Mouse (Mus musculus): Measurements from ENCODE around the gene Ldhb.
"Not testable (repeated sequence)": the region's sequence is repeated elsewhere in the genome, so short reads cannot be mapped to it uniquely, and the experiment has no call there.

Gene Ldhb

DNA sequence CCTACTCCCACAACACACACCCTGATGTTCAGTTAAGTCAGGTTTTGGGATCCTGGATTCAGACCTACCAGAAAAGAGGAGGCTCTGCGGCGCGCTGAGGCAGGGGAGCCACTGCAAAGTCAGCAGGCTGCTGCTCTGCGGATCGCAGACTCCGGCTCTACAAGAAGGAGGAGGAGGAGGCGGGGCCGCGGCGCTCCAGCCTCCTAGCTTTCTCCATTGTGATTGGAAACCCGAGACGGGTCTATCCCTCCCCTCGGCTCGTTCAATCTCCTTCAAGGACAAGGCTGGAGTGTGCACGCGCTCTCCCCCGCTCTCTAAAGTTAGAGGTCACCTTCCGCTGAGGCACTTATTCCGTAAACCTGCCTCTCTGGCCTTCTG lies at the start of gene Ldhb:
TSS of gene Ldhb (minus strand) at position 173 of the 378 bp plus-strand sequence.
- peak; percentile 97 for DNase-seq (ENCODE audit: low read depth, low spot score)

DNA sequence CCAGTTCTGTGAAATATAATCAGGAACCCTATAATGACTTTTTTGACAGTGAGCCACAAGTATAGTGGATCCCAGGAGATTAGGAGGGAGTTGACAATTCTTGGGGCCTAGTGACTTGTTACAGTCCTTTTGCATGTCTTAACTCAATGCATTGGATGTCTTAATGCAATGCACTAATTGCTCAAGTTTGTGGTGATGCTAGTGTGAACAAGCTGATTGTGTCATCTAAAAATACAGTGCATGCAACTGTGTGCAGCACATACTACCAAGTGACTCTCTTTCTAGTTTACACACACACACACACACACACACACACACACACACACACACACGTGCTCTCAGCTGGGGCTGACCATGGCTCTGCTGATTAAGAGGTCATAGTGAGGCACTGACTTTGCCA lies 48.2 kb upstream of the Ldhb start:
- DNase-seq (ENCODE audit: low read depth, low spot score) = no peak

DNA sequence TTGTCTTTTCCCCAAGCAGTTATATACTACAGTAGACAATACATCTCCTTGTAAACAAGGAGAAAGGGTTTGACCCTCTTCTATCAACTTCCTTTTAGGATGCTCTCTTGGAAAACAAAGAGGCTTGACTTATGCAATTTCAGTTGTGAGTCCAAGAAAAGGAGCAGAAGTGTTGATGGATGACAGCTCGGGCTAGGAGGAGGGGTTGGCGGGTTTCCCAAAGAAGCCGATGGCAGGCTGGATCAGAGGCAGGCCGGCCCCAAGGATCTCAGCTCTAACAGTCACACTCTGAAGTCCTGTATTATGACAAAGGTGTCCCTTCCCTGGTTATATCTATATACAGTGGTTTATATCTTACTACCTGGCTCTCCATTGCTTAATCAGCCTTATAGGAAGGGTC lies 43.7 kb upstream of the Ldhb start:
- DNase-seq (ENCODE audit: low read depth, low spot score) = no peak

DNA sequence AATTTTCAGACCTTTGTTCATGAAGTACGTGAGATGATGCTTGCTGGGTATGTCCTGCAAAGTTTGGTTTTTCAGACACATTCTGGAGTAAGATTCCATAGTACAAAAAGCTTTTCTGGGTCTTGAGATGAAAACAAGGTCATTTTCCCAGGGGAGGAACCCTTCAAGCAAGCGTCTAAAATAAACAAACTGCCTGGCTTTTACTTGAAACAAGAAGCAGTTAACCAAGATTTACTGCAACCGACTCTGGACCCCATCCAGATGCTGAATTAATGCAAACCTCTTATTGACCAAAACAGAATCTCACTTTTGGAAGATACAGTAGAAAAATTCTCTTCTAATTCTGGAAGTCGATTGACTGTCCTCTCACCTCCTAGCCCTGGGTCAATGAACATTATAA lies 43.1 kb upstream of the Ldhb start:
- no peak for DNase-seq (ENCODE audit: low read depth, low spot score)

DNA sequence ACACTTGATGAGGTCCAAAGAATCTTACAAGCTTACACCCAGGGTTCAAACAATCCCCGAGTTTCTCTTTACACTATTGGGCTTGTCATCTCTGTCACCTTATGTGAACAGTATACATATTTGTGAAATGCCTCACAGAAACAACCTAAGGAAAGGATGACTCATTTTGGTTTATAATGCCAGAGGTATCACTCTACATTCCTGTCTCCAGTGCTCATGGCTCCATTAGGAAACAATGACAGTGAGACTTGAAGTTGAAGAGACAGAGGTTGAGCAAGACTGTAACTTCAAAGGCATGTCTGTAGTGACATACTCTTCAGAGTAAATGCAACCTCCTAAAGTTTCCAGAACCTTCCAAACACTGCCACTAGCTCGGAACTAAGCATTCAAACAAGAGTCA lies 40.6 kb upstream of the Ldhb start:
- DNase-seq (ENCODE audit: low read depth, low spot score) = no peak

DNA sequence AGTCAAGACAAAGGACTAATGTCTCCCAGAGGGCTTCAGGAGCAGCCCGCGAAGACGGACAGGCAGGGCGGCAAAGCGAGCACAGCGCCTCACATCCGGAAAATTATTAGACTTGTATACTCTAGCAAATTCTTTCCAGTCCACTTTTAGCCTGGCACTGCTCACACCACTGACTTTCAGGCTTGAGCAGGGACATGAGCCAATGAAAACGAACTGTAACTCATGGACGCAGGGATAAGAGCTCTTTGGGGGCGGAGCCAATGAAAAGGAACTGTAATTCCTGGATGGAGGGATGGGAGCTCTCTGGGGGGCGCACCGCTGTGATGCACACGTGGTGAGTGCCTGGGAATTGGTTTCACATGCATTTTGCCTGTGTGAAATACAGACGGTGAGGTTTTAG lies 37.4 kb upstream of the Ldhb start:
- DNase-seq (ENCODE audit: low read depth, low spot score) = no peak

DNA sequence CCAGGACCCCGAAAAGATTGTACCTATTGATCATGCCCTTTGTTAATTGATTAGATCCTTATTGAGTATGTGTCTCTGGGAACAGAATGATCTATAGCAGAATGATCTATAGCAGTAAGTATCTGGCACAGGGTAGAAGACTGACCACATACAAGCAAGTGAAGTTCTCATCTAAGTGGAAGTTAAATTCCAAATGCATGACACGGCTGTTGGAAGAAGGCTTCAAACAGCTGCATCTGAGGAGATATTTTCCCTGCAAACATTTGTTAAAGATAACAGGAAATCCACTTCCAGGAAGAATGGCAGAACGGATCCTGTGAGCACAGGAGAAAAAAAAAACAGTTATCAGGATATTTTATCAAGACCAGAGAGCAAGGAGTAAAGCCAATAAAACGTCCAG lies 35.9 kb upstream of the Ldhb start:
- no peak for DNase-seq (ENCODE audit: low read depth, low spot score)

DNA sequence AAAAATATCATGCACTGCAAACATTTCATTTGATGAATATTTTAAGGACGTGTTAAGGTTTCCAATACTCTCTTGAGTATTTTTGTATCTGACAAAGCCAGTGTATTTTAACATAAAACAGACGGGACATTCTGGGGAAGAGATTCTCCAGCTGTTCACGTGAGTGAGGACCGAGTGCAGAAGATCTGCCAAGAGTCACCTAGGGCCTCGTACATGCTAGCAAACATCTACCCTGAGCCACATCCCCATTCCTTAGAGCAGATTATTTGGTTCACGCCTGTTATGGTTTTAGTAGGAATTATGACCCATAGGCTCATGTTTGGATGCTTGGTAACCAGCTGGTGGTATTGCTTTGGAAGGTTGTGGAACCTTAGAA lies 35.0 kb upstream of the Ldhb start:
- no peak for DNase-seq (ENCODE audit: low read depth, low spot score)

DNA sequence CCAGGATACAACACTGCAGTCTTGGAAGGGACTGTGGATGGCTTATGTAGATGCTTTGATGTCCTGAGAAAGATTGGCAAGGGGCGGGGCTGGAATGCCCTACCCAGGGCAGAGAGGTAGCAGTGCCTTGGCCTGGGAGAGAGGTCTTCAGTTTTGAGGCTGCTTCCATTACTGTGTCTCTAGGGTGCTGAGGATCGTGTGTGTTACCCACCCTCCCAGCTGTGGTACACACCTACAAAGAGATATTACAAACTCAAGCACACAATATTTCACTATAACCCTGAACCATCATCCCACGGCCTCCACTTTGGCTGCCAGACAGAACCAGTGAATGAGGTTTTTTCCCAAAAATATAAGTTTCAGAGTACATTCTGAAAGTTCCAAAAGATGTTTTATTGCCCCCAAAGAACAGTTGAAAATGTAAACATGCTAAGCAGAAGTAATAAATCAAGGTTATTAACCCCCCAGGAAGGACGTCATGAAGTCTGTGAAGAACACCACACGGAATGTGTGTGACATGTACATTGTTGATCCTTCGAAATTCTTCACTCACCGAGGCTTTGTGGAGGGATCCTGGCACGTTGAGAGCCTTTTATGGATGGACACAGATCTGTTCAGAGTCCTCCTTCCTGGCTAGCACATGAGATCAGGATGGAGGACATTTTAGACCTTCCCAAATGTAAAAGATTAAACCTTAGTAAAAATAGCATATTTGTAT lies 34.5 kb upstream of the Ldhb start:
- no peak for DNase-seq (ENCODE audit: low read depth, low spot score)

DNA sequence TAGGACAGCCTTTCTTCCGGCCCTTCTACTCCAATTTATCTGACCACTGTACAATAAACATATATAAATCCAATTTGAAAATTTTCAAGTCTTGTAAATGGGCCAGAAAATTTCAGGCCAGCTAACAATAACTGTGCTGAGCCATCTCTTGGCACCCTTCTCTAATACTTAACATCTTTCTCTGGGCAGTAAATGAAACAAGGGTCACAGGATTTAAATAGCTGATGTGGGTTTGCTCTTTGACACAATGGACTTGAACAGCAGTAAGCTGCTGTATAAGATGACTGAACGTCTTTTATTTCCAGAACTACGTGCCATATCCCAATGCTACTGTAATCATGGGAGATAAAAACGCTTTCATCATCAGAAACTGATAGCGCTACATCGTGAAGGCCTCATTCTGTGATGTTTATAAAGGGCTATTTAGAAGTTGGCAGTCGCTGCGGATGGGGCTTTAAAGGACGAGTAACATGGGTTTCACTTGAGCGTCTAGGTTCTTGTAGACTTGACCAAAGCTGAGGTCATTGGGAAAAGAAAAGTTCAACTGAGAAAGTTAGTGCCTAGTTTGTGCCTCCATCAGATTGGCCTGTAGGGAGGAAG lies 32.9 kb upstream of the Ldhb start:
- DNase-seq (ENCODE audit: low read depth, low spot score) = no peak

DNA sequence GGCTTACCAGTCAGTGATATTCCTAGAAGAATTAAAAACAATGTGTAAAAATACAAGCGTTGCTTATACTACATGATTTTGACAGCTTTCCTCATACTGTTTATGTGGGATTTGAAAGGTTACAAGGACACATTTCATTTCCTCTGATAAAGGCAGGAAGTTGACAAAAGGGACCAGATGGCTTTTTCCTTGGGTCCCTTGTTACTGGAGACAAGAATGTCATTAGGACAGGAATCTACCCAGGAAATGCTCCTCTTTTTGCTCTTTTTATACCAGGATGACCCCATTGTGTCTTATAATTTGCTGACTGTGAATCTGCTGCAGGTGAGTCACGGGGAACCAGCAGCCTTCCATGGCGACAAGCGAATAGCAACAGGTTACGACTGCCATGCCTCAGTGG lies 32.4 kb upstream of the Ldhb start:
- DNase-seq (ENCODE audit: low read depth, low spot score) = no peak

DNA sequence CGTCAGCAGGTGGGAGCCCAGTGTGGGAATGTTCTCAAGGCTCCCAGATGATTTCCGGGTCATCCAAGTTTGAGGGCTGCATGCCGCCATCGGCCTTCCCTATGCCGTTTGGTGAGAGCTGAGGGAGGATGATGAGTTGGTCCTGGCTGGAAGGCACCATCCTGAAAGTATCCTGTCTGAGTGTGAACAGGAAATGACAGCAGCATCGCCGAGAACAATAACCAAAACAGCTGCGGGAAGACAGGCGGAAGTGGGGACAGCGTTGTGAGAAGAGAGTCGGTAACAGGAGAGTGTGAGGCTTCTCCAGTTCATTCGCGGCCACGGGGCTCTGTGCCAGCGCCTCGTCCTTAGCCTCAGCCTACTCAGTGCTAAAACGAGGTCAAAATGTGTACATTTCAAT lies 30.7 kb upstream of the Ldhb start:
- DNase-seq (ENCODE audit: low read depth, low spot score) = no peak

DNA sequence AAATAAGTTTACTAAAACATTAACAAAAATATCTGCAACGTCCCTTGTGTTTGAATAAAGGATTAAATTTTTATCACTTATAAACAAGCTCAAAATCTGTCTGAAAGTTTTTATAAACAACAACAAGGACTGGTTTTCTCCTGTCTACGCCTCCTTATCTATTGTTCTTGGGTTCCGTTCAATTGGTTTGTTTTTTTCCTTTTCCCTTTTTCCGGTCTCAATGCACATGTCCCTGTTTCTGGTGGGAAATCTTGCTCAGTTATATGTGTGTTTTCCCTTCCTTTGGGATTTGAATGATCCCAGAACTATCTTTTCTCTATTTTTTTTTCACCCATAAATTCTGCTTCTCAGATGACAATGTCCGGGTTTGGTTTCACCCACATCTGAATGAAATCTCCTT lies 25.7 kb upstream of the Ldhb start:
- DNase-seq (ENCODE audit: low read depth, low spot score) = no peak

DNA sequence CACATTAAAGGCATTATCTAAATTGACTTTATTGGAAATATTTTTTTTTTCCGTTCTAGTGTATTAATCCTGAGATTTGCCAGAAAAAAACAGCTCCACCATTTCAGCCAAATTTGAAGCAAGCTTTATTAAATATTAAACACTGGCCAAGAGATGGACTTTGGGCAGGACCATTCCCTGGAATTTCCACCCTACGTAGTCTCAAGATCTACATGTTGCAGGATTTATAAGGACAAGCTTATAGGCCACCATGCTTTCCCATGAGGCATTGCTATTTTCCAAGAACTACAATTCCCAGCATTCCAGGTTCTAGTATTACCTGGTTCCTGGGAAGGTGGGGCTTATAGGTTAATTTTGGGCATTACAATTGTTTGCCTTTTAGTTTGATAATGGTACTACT lies 24.9 kb upstream of the Ldhb start:
- DNase-seq (ENCODE audit: low read depth, low spot score) = no peak

DNA sequence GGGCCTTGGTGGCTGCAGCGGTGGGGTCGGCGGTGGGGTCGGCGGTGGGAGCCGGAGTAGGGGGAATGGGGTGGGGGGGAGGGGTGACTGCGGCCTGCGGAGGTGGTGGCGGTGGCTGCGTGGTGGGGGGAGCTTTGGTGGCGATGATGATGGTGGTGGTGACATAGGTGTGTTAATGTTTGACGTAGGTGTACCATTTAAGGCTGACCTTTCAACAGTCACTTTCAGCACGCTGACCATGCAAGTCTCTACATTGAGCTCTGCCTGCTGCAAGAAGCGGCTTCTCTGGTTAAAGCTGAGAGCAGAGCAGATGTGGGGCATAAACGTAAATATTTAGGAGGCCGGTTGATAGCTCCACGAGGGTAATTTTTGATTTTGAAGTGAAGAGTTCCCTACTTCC lies 24.4 kb upstream of the Ldhb start:
- DNase-seq (ENCODE audit: low read depth, low spot score) = no peak

DNA sequence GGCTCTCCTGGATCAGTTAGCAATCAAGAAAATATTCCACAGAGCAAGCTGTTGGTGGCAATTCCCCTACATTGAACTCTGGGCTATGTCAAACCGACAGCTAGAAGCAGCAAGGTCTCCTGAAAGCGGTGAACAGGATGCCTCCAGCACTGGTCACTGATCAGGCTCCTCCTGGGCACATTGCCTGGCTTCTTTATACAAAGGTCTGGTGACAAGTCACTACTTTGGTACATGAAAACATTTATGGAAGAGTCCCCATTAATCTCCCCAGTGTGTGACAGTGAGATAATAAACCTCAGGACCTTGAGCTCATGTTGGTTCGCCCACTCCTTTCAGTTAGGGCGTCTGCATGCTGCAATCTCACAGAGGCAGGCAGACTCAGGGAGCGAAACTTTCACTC lies 22.6 kb upstream of the Ldhb start:
- DNase-seq (ENCODE audit: low read depth, low spot score) = no peak

DNA sequence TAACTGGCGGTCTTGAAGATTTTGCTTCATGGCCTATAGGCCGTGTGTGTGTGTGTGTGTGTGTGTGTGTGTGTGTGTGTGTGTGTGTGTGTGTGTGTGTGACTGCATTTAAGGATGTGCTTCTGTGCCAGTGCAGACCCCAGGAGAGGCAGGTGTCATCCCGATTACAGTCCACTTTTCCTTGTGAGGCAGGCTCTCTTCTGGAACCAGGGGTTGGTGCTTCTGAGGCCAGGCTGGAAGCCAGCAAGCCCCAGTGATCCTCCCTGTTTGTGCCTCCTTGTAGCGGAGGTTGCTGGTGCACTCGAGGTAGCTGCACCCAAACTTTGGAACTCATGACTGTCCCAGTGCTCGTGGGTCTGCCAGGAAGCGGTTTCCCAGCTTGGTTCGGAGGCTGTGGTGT lies 21.9 kb upstream of the Ldhb start:
- DNase-seq (ENCODE audit: low read depth, low spot score) = no peak

DNA sequence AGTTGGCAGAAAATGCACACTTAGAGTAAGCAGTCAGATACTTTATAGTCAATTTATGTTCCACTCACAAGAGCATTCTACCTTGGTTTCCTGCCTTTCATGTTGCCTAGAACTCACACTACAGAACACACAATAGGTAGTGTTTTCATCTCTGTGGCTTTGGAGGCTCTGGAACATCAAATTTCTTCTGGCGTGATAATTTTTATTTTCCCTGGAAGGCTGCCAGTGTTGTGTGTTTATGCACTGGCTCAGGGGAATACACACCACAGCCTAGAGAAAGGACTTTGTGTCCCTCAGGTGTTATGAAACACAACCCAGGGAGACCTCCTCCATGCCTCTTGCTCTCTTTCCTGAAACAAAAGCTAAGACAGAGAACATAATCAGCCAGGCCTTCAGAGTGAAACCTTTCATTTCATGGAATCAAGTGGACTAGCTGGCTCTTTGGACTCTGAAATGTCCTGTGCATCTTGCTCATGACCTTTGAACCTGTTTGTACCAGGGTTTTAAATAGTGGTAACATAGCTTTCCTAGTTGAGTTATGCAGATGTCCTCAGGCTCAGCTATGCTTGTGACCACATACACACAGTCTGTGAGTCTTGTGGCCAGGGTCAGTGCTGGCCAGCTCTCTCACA lies 20.3 kb upstream of the Ldhb start:
- DNase-seq (ENCODE audit: low read depth, low spot score) = no peak

DNA sequence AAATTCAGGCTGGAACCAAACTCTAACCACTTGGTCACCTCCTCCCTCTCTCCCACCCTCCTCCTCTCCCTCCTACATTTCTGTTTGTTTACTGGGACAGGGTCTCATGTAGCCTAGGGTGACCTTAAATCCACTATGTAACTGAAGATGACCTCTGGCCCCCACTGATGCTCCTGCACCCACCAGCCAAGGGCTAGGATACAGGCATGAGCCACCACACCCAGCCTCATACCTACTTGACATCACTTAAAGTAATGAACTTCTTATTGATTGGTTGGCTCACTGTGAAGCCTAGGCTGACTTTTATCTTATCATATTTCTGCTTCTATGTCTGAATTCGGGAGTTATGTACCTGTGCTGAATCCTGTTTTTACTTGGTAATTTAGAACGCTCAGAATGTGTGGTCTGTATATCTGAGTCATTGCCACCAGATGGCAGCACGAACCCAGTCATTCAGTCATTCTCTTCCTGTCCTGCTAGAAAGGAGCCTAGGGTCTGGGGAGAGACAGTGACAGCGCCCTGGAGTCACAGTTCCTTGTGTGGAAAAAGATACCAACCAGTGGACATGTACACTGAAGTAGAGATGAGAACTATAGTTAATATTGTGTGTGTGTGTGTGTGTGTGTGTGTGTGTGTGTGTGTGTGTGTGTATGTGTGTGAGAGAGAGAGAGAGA lies 17.0 kb upstream of the Ldhb start:
- peak; percentile 75 for DNase-seq (ENCODE audit: low read depth, low spot score)

DNA sequence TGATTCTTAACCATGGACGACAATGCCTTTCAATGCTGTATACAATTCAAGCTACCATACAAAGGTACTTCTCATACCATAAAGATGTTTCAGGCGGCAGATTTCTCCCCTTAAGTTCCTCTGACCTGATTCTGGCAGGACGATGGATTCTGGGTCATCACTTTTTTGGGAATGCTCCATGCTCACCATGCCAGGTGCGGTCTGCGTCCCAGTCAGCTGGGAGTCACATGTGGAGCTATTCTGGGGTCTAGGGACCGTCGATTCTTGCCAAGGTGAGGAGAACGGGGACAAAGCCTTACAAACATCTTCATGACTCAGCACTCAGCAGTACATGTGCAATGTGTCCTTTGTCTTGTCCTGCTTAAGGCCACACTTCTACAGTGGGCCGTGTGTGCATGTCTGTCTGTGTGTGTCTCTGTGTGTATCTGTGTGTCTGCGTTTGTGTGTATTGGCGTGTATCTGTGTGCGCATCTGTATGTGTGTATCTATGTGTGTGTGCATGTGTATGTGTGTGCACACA lies 13.9 kb upstream of the Ldhb start:
- peak; percentile 42 for DNase-seq (ENCODE audit: low read depth, low spot score)

DNA sequence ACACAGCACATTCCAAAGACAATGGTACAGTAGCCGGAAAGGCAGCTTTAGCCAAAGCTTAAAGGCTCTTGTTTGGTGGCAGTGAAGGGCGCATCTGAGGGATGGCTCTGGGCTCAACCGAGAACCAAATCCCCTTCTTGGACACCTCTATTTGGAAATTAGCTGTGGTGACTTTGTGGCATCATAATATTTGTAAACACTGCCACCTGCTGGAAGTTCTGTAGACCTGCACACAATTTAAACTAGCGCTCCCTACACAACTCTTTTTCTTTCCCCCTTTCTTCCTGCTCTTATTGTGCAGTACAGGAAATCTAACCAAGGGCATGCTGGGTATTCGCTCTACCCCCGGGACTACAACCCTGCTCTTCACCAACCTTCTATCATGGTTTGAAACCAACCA lies 11.4 kb upstream of the Ldhb start:
- DNase-seq (ENCODE audit: low read depth, low spot score) = peak; percentile 61

DNA sequence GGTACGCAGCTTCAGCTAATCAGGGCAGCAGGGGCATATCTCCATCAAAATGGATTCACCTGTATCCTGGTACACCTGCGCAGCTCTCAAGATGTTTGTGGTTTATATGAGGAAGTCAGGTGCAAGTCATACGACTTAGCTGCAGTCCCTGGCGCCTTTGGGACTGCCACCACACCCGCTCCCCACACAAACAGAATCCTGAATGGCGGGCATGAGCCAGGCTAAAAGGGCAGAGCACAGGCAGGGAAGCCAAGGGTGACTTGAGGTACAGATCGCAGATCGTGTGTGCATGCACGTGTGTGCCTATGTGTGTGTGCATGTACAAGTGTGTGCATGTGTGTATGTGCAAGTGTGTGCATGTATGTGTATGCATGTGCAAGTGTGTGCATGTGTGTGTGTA lies 7.6 kb upstream of the Ldhb start:
- DNase-seq (ENCODE audit: low read depth, low spot score) = not testable (repeated sequence)

DNA sequence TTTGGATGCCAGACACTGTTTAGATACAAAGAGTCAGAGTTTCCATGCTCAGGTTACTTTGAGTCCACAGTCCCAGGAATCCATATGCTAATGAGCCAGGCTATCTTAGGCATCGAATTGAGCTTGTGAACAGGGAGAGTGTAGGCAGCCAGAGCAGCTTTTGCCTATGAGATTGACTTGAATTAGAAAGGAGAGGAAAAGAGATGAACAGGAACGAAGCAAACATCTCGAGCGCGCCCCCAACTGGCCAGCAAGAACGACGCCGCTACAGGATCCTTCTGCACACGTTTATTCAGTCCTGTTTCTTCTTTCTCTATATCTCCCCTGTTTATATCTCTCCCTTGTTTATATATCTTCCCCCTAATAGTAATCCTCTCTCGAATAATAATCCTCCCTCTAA lies 7.2 kb upstream of the Ldhb start:
- DNase-seq (ENCODE audit: low read depth, low spot score) = peak; percentile 87
